Mouse (Mus musculus) ES-E14 (cell line): ENCODE measurements around the gene Aggf1.

Source experiments
- CHD2 ChIP-seq: IDR thresholded peaks from 2 replicates; pipeline ENCODE4 v1.6.1; 2014; ENCODE audit warnings: mild to moderate bottlenecking, low read depth, low read length, inconsistent platforms
- MAFK ChIP-seq: IDR thresholded peaks from 2 replicates; pipeline ENCODE4 v1.6.1; 2014; ENCODE audit warnings: mild to moderate bottlenecking, low read depth, low read length, inconsistent platforms; ENCODE audit not compliant: insufficient read depth
- ZNF384 ChIP-seq: IDR thresholded peaks from 2 replicates; pipeline ENCODE4 v1.6.1; 2012; ENCODE audit warnings: low read depth, low read length, inconsistent platforms

DNA sequence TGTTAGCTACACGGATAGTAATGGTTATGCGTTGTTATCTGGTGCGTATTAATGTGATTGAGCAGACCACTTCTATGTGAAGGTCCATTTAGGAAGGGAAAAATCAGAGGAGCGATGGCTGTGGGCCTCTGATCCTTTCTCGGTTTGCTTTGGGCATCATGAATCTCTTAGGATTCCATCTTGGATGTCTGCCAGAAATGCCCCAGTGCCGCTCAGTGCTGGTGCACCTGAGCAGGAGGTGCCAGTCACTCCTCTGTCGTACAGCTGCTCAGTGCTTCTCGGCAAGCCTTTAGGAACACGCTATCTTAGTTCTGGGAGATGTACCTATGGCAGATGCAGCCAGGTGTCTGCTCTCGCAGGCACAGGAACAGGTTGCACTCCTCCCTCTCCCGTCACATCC lies 46.4 kb downstream of the Aggf1 start:
- TF ChIP-seq ZNF384: no peak
- TF ChIP-seq MAFK: no peak
- no peak for TF ChIP-seq CHD2
